Mouse (Mus musculus): Measurements from ENCODE around the gene Olfr1512.
A peak's percentile ranks its signal among the peaks of the same experiment; 100 is the strongest.

DNA sequence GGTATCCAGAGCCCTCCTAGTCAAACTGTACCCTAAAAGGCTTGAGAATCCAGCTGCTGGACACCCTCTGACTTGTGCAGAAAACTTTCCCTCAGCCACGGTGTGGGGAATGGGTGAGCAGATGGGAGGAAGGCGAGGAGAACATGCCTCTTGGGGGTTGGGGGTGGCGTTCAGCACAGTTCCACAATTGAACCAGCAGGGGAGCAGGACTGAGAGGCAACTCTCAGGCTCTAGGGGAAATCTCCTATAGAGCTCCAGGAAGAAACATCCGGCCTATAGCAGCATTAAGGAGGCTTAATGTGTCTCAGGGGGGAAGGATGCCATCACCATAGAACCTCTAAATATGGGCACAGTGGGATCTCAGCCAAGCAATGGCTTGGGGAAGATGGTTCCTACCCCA is 53.1 kb downstream of the Olfr1512 start:
- peak; percentile 39 for TF ChIP-seq CTCF (IDR thresholded peaks at IDR 0.05; ENCODE audit: extremely low read depth, insufficient read depth, low read length)
- no peak for TF ChIP-seq POLR2A (IDR thresholded peaks at IDR 0.05; ENCODE audit: extremely low read depth, insufficient read depth, low read length)
